Mouse (Mus musculus) gastrocnemius, postnatal 10 days (tissue): ENCODE data around the gene Coasy. TPM values are rescaled to one million over a fixed set of nuclear protein-coding genes. Genes with fewer than 3 reads are reported as not detected.
A peak's percentile ranks its signal among the peaks of the same experiment; 100 is the strongest.

Source experiments
- DNase-seq: peaks from one replicate; pipeline ENCODE4 v3.0.0; 2021; ENCODE audit warnings: mixed read lengths
- total RNA-seq, 2 experiments: library from RNA; stranded (reverse); gene quantifications; 2 replicates each; pipeline ENCODE4 v1.2.3; 2021

Gene Coasy
- total RNA-seq, 2 experiments from 2014 or later: 10.7 to 11.7 TPM

- no peak for DNase-seq
Measured at GRCm38 (mm10) chr11:101062165-101062884, 20.0 kb upstream of the Coasy start.

GRCm38 (mm10) chr11:101062971-101063675, 19.2 kb upstream of the Coasy start:
- DNase-seq: no peak

- peak; percentile 59 for DNase-seq
Measured at GRCm38 (mm10) chr11:101063676-101064327, 18.6 kb upstream of the Coasy start.

- DNase-seq: no peak
Measured at GRCm38 (mm10) chr11:101064462-101064861, 17.9 kb upstream of the Coasy start.

GRCm38 (mm10) chr11:101065002-101065401, 17.4 kb upstream of the Coasy start:
- DNase-seq: no peak

GRCm38 (mm10) chr11:101066549-101067412, 15.6 kb upstream of the Coasy start:
- peak; percentile 87 for DNase-seq

- peak; percentile 96 for DNase-seq
Measured at GRCm38 (mm10) chr11:101069391-101070188, 12.8 kb upstream of the Coasy start, which contains the start of gene Naglu. Naglu (plus strand) TSS chr11:101070012.

GRCm38 (mm10) chr11:101070189-101070527, 12.2 kb upstream of the Coasy start:
- DNase-seq: no peak

- no peak for DNase-seq
Measured at GRCm38 (mm10) chr11:101070987-101071386, 11.4 kb upstream of the Coasy start.

GRCm38 (mm10) chr11:101071810-101072428, 10.4 kb upstream of the Coasy start:
- no peak for DNase-seq

- no peak for DNase-seq
Measured at GRCm38 (mm10) chr11:101078121-101078520, 4.2 kb upstream of the Coasy start, which contains the start of gene Hsd17b1. Hsd17b1 (plus strand) TSS chr11:101078411.

- no peak for DNase-seq
Measured at GRCm38 (mm10) chr11:101079746-101080145, 2.6 kb upstream of the Coasy start.

- DNase-seq: no peak
Measured at GRCm38 (mm10) chr11:101080421-101080820, 1.9 kb upstream of the Coasy start.

GRCm38 (mm10) chr11:101081659-101082058, 706 bp upstream of the Coasy start:
- DNase-seq: no peak

- DNase-seq: no peak
Measured at GRCm38 (mm10) chr11:101083083-101083697, 825 bp downstream of the Coasy start.

GRCm38 (mm10) chr11:101084246-101084645, 1.9 kb downstream of the Coasy start:
- no peak for DNase-seq

GRCm38 (mm10) chr11:101084811-101085210, 2.4 kb downstream of the Coasy start:
- no peak for DNase-seq

GRCm38 (mm10) chr11:101085617-101086322, 3.4 kb downstream of the Coasy start:
- DNase-seq: no peak

GRCm38 (mm10) chr11:101086323-101086674, 3.9 kb downstream of the Coasy start:
- DNase-seq: no peak
